Mouse (Mus musculus) adipocyte (in vitro differentiated cells): ENCODE data around the gene Ints14.
A peak's percentile ranks its signal among the peaks of the same experiment; 100 is the strongest.
"Not testable (repeated sequence)": the region's sequence is repeated elsewhere in the genome, so short reads cannot be mapped to it uniquely, and the experiment has no call there.

ENCODE experiments used
- DNase-seq: peaks from one replicate; pipeline ENCODE4 v3.0.0-alpha.2; 2016; ENCODE audit warnings: low spot score

Gene Ints14

GRCm38 (mm10) chr9:64952055-64952454 is 8.7 kb upstream of the Ints14 start:
- DNase-seq = no peak

DNA sequence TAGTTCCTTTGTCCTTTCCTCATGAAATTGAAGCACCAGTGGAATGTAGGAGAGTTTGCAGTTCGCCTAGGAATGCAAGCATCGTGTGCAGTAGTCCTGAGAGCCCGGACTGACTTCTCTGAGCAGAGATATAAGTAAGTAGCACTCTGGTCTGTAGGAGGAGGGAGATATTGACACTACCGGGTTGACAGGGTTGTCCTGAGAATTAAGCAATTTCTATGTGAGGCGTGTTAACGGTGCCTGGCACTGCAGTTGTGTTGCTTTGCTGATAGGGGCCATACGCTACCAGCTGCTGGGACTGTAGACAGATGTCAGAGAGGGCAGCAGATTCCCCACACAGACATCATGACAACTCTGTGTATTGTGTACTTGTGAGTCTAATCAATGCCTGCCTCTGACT is 7.5 kb upstream of the Ints14 start:
- no peak for DNase-seq

- DNase-seq = peak; percentile 31
These were observed 4.4 kb upstream of the Ints14 start for GRCm38 (mm10) chr9:64956337-64956736.

DNA sequence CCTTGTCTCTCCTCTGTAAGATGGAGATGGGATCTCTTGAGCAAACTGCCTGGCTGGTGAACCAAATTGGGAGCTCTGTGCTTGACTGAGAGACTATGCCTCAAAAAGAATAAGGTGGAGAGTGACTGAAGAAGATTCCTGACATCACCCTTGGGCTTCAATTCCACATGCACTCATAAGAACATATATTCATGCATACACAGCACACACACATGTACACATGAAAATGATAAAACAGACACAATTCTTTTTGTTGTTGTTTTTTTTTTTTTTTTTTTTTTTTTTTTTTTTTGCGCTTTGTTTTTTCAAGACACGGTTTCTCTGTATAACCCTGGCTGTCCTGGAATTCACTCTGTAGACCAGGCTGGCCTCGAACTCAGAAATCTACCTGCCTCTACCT is 3.4 kb upstream of the Ints14 start:
- DNase-seq = no peak

GRCm38 (mm10) chr9:64960978-64961320 is 244 bp downstream of the Ints14 start:
- no peak for DNase-seq

GRCm38 (mm10) chr9:64980548-64980947 is 19.8 kb downstream of the Ints14 start:
- peak; percentile 44 for DNase-seq

GRCm38 (mm10) chr9:64981904-64982303 is 21.2 kb downstream of the Ints14 start:
- DNase-seq = no peak

- DNase-seq = no peak
These were observed 24.5 kb downstream of the Ints14 start for GRCm38 (mm10) chr9:64985037-64985794.

DNA sequence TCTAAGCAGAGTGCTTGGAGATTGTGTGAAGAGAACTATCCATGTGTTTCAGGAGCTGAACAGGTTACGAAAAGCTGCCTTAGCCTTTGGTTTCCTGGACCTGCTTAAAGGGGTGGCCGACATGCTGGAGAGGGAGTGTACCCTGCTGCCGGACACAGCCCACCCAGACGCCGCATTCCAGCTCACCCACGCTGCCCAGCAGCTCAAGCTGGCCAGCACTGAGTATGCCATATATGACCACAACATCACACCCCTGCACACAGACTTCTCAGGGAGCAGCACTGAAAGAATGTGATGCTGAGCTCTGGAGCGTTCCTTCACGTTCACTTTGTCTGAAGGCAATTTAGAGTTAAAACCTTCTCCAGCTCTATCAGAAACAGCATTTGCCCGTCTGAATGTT is 25.1 kb downstream of the Ints14 start:
- DNase-seq = no peak

DNA sequence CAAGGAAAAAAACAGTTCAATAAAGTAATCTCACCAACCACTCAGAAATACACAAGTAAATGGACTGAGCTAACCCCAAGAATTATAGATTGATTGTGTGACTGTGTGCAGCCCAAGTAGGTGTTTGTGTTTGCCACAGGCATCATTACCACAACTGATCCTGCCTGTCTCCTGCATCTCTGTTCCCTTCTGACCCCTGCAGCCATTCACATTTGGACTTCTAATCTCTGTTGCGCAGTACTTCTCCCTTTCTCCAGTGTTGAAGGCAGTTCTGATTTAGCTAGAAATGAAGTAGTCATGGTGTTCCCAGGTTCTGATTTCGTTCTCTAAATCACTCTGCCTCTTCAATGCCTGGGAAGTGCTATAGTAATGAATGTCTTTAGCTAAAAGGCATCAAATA is 26.9 kb downstream of the Ints14 start:
- DNase-seq = no peak

- no peak for DNase-seq
These were observed 27.7 kb downstream of the Ints14 start for GRCm38 (mm10) chr9:64988443-64988842.

- DNase-seq = no peak
These were observed 29.6 kb downstream of the Ints14 start for GRCm38 (mm10) chr9:64990291-64990690.

GRCm38 (mm10) chr9:64995464-64995863 is 34.8 kb downstream of the Ints14 start:
- DNase-seq = not testable (repeated sequence)

- no peak for DNase-seq
These were observed 40.8 kb downstream of the Ints14 start for GRCm38 (mm10) chr9:65001481-65001880.

DNA sequence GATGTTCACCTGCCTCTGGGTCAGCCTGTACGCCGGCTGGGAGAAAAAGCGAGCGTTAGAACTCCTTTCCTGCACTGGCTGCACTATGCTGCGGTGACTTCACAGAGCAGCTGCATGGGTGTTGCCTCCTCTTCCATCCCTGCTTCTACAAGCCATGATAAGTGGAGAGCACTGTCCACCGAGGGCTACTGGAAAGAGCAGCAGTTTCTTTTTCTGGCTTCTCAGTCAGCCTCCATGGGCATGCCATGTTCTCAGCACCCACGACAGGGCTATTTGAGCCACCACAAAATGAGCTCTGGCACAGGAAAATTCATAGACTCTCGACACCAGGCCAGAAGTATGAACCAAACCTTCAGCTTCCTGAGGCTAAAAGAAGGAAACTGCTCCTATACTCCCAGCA is 45.0 kb downstream of the Ints14 start:
- no peak for DNase-seq

- DNase-seq = no peak
These were observed 49.9 kb downstream of the Ints14 start for GRCm38 (mm10) chr9:65010632-65011031.

GRCm38 (mm10) chr9:65011304-65011703 is 50.6 kb downstream of the Ints14 start:
- no peak for DNase-seq

- DNase-seq = no peak
These were observed 54.9 kb downstream of the Ints14 start for GRCm38 (mm10) chr9:65015461-65016222.

GRCm38 (mm10) chr9:65016241-65016977 is 55.7 kb downstream of the Ints14 start:
- DNase-seq = no peak

- DNase-seq = no peak
These were observed 56.5 kb downstream of the Ints14 start for GRCm38 (mm10) chr9:65016978-65017827.

- DNase-seq = no peak
These were observed 57.2 kb downstream of the Ints14 start for GRCm38 (mm10) chr9:65017896-65018295.

DNA sequence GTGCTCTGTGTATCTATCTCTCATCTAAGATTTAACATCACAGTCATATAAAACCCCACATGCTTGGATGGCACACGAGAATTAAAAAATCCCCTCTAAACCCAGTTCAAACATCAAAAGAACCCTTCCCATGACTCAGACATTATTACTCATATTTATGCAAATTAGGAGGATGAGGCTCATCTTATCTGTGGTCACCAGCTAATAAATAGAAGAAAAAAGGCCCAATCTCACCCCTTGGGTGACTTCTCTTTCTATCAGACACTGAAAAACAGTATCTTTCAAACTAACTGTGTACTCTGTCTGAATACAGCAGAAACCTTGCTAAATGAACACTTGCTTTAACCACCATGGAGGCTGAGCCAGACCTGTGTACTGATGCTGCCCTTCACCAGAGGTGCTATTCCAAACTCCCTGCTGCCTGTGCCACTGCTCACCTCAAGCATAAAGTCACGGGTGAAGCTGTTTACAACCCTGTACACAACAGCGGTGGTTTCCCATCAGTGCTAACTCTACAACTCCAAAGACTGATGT is 58.0 kb downstream of the Ints14 start:
- no peak for DNase-seq
